Mouse (Mus musculus) megakaryocyte progenitor cell, adult 5-6 weeks (primary cell): ENCODE data around the gene Sgpp1. TPM values are rescaled to one million over a fixed set of nuclear protein-coding genes. Genes with fewer than 3 reads are reported as not detected.
A peak's percentile ranks its signal among the peaks of the same experiment; 100 is the strongest.

Source experiments
- ATAC-seq: replicated peaks from 2 replicates; pipeline ENCODE4 v1.8.0; 2016; ENCODE audit warnings: mild to moderate bottlenecking, moderate TSS enrichment, inconsistent platforms; ENCODE audit not compliant: poor library complexity
- total RNA-seq, 2 experiments: library from RNA; stranded (forward) in 1 of 2; stranded (reverse) in 1 of 2; fragments of 157-497, 149-512 nt in 1 of 2; fragments of 200-1000 nt in 1 of 2; gene quantifications; 2 replicates each; pipeline versions ENCODE4 v1.2.3 to v1.2.4; 2015 to 2017

The Sgpp1 gene
- total RNA-seq (2015) = 85.2 and 93.9 TPM in 2 replicates
- 66.5 and 75.7 TPM in 2 replicates for total RNA-seq (2017)

GRCm38 (mm10) chr12:75735246-75736200, at the start of gene Sgpp1:
TSS of gene Sgpp1 (minus strand) at chr12:75735729.
- peak; percentile 78 for ATAC-seq

- no peak for ATAC-seq
These were observed 48.8 kb upstream of the Sgpp1 start for GRCm38 (mm10) chr12:75784271-75784751.

- ATAC-seq = peak; percentile 44
These were observed 46.5 kb upstream of the Sgpp1 start for GRCm38 (mm10) chr12:75781995-75782394.

- ATAC-seq = peak; percentile 64
These were observed 45.9 kb upstream of the Sgpp1 start for GRCm38 (mm10) chr12:75781445-75781844.

- peak; percentile 99 for ATAC-seq
These were observed 37.0 kb upstream of the Sgpp1 start for GRCm38 (mm10) chr12:75772424-75773034.

GRCm38 (mm10) chr12:75771410-75771809, 35.9 kb upstream of the Sgpp1 start:
- peak; percentile 32 for ATAC-seq

GRCm38 (mm10) chr12:75766885-75767317, 31.4 kb upstream of the Sgpp1 start:
- 0 out of 2 replicates have a peak, but pooled peaks have one; percentile 9 for ATAC-seq

- no peak for ATAC-seq
These were observed 30.9 kb upstream of the Sgpp1 start for GRCm38 (mm10) chr12:75766395-75766794.

- ATAC-seq = peak; percentile 55
These were observed 30.2 kb upstream of the Sgpp1 start for GRCm38 (mm10) chr12:75765751-75766150.

- ATAC-seq = peak; percentile 42; the same call in 1 of the 2 replicates
These were observed 20.9 kb upstream of the Sgpp1 start for GRCm38 (mm10) chr12:75756387-75756786.

- no peak for ATAC-seq
These were observed 18.2 kb upstream of the Sgpp1 start for GRCm38 (mm10) chr12:75753730-75754129.

GRCm38 (mm10) chr12:75752077-75752476, 16.5 kb upstream of the Sgpp1 start:
- peak; percentile 39 for ATAC-seq

- no peak for ATAC-seq
These were observed 13.0 kb upstream of the Sgpp1 start for GRCm38 (mm10) chr12:75748574-75748973.

- peak; percentile 94 for ATAC-seq
These were observed 10.3 kb upstream of the Sgpp1 start for GRCm38 (mm10) chr12:75745697-75746290.

GRCm38 (mm10) chr12:75742101-75742500, 6.6 kb upstream of the Sgpp1 start:
- no peak for ATAC-seq

- no peak for ATAC-seq
These were observed 5.7 kb upstream of the Sgpp1 start for GRCm38 (mm10) chr12:75741273-75741672.

- no peak for ATAC-seq
These were observed 4.9 kb upstream of the Sgpp1 start for GRCm38 (mm10) chr12:75740451-75740850.

- no peak for ATAC-seq
These were observed 4.1 kb upstream of the Sgpp1 start for GRCm38 (mm10) chr12:75739611-75740010.

GRCm38 (mm10) chr12:75736296-75736695, 767 bp upstream of the Sgpp1 start:
- no peak for ATAC-seq

- peak; percentile 18 for ATAC-seq
These were observed 661 bp downstream of the Sgpp1 start for GRCm38 (mm10) chr12:75734891-75735245.

GRCm38 (mm10) chr12:75734167-75734566, 1.4 kb downstream of the Sgpp1 start:
- peak; percentile 47 for ATAC-seq
